In the genomic region with DNA sequence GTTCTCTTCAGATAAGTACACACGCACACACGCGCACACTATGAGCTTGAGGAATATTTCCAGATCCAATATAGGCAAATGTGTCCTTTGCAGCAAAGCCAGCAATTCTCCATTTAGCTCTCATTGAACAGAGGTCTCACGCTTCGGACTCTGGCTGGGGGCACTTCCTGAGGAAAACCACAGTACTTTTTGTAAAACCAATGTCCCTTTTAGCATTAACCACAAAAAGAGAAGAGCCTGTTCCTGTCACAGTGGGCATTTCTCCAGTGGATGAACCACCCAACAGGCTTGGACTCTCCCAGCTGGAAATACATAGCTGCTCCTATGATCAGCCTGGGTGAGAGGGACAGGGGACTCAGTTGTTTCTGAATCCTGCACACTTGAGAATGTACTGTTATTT, we compare ENCODE assay signal across 25 mouse cellular contexts.
A peak's percentile ranks its signal among the peaks of the same experiment; 100 is the strongest.
DNase-seq lines count a peak whose midpoint lies in the region; ATAC-seq lines count a peak whose summit lies in the region.
"Had no signal": no experiment of that assay in that cellular context is flagged by ENCODE, and none has a peak within 500 bp of the region (broad histone marks: within the 10 kb centered on the region; RNA-seq: fewer than 3 reads in every experiment).

No protein-coding gene starts in this region.

- DNase-seq in 416B (ENCODE audit: low read depth) = peak; percentile 14
- peak; percentile 12 for DNase-seq in induced T-regulatory cell, adult 2 months (ENCODE audit: low read depth)
- no peak for DNase-seq in ovary, postnatal 36 days (ENCODE audit: low spot score)
- no peak for DNase-seq in testis, postnatal 14 days (ENCODE audit: low spot score)
- no peak for DNase-seq in urinary bladder, postnatal 10 days (ENCODE audit: low spot score)
- DNase-seq in natural killer cell, adult 2 months (ENCODE audit: low spot score in 2 of 2) = no peak
- DNase-seq: adrenal gland, adult 8-10 months; adrenal gland, postnatal 14 days; adrenal gland, postnatal 36 days; cerebellum, adult 11-12 months; cerebellum, adult 2 months; cerebellum, adult 9-10 months; cerebellum, postnatal 10 days; cerebellum, postnatal 25 days; embryo, embryonic 11 days had no signal

- H3K4me3 ChIP-seq in megakaryocyte, embryonic 14.5 days (replicated peaks) = peak overlapping the region; percentile 48
- H3K4me3 ChIP-seq: embryonic facial prominence, embryonic 13.5 days; embryonic facial prominence, embryonic 15.5 days; erythroblast, embryonic 14.5 days; forebrain, embryonic 10.5 days; forebrain, embryonic 12.5 days had no signal

- H3K9me3 ChIP-seq in megakaryocyte, embryonic 14.5 days = no peaks in the 10 kb centered on the region
- H3K9me3 ChIP-seq: embryonic facial prominence, embryonic 13.5 days; embryonic facial prominence, embryonic 15.5 days; forebrain, embryonic 10.5 days; forebrain, embryonic 12.5 days; G1E had no signal

- H3K27me3 ChIP-seq in megakaryocyte, embryonic 14.5 days (replicated peaks) = peaks cover 40% of the 10 kb centered on the region
- H3K27me3 ChIP-seq: embryonic facial prominence, embryonic 13.5 days; embryonic facial prominence, embryonic 15.5 days; Patski had no signal

- H3K4me1 ChIP-seq in megakaryocyte, embryonic 14.5 days = peaks cover 72% of the 10 kb centered on the region

- peak; percentile 38 for ATAC-seq in common myeloid progenitor, adult 5-6 weeks (replicated peaks; ENCODE audit: low read depth, poor library complexity, severe bottlenecking)
- ATAC-seq: forebrain, embryonic 14.5 days; Patski had no signal

- H3K36me3 ChIP-seq in megakaryocyte, embryonic 14.5 days (replicated peaks; ENCODE audit: low read length) = no peaks in the 10 kb centered on the region
- H3K36me3 ChIP-seq: embryonic facial prominence, embryonic 13.5 days; embryonic facial prominence, embryonic 15.5 days; forebrain, embryonic 10.5 days; forebrain, embryonic 12.5 days; G1E had no signal

Comparison
In these comparisons a context has a peak if more than half of its experiments do, and no peak if none do; other contexts are left out.
1. DNase-seq: peak in 416B (single experiment) and induced T-regulatory cell, adult 2 months (single experiment); none in ovary, postnatal 36 days (single experiment), testis, postnatal 14 days (single experiment), urinary bladder, postnatal 10 days (single experiment) and natural killer cell, adult 2 months (0 of 2).